Mouse (Mus musculus) hindbrain, postnatal 0 days (tissue): ENCODE results near the gene Adipor2. TPM values are rescaled to one million over a fixed set of nuclear protein-coding genes. Genes with fewer than 3 reads are reported as not detected.

Experiments
- ATAC-seq: fragments of 200-750 bp; cut with Nextera tagmentation; 2 replicates; pipeline ENCODE4 v1.8.0; 2017; ENCODE audit warnings: mild to moderate bottlenecking, moderate TSS enrichment, moderate library complexity
- DNase-seq: peaks from one replicate; pipeline ENCODE4 v3.0.0-alpha.2; 2015; ENCODE audit warnings: low spot score
- H3K27ac ChIP-seq: fragments of 300-500 bp; sonication (generic); 2 replicates; pipeline ENCODE4 v1.5.1; 2014; ENCODE audit warnings: mild to moderate bottlenecking
- H3K27me3 ChIP-seq: fragments of 300-500 bp; sonication (generic); 2 replicates; pipeline ENCODE4 v1.6.1; 2014; ENCODE audit warnings: low read length, mixed read lengths; ENCODE audit not compliant: insufficient read depth
- H3K36me3 ChIP-seq: fragments of 300-500 bp; sonication (generic); 2 replicates; pipeline ENCODE4 v1.6.1; 2014; ENCODE audit warnings: low read length, mixed read lengths; ENCODE audit not compliant: insufficient read depth
- H3K4me1 ChIP-seq: fragments of 300-500 bp; sonication (generic); 2 replicates; pipeline ENCODE4 v1.6.1; 2014; ENCODE audit warnings: antibody characterized with exemption, low read length, mixed read lengths; ENCODE audit not compliant: insufficient read depth
- H3K4me2 ChIP-seq: fragments of 300-500 bp; sonication (generic); 2 replicates; pipeline ENCODE4 v1.6.1; 2014; ENCODE audit warnings: low read depth, mild to moderate bottlenecking, low read length, moderate library complexity, mixed read lengths
- H3K4me3 ChIP-seq: fragments of 300-500 bp; sonication (generic); 2 replicates; pipeline ENCODE4 v1.5.1; 2014; ENCODE audit warnings: low read length
- H3K9ac ChIP-seq: fragments of 300-500 bp; sonication (generic); replicated peaks from 2 replicates; pipeline ENCODE4 v1.6.1; 2014; ENCODE audit warnings: mild to moderate bottlenecking, low read length, moderate library complexity, mixed read lengths
- H3K9me3 ChIP-seq: fragments of 300-500 bp; sonication (generic); 2 replicates; pipeline ENCODE4 v1.6.1; 2016; ENCODE audit warnings: low read length, mixed read lengths
- CTCF ChIP-seq: IDR thresholded peaks from 2 replicates; pipeline ENCODE4 v1.5.1; 2016; ENCODE audit warnings: antibody characterized with exemption, control low read depth, low read depth
- WGBS: fragments of 180-500 bp; shearing (Covaris S2); extraction: QIAGEN DNeasy Blood & Tissue Kit; methylation state at CpG from one replicate; pipeline ENCODE4 v1.1.7; 2014; 5-methylcytosine and 5-hydroxymethylcytosine counted together
- polyA plus RNA-seq: library from polyadenylated mRNA; unstranded; fragments of >200 nt; fragmentation: Nextera tagmentation; extraction: Ambion mirVana; gene quantifications from 2 replicates; pipeline ENCODE4 v1.2.1, GENCODE M21; 2015
- total RNA-seq: library from RNA; depleted of rRNA; stranded (reverse); fragments of >200 nt; gene quantifications from 2 replicates; pipeline ENCODE4 v1.2.3, GENCODE M21; 2014

Gene Adipor2
- total and polyA plus RNA-seq, 2 experiments from 2014 or later = 30.8 to 41.8 TPM

DNA sequence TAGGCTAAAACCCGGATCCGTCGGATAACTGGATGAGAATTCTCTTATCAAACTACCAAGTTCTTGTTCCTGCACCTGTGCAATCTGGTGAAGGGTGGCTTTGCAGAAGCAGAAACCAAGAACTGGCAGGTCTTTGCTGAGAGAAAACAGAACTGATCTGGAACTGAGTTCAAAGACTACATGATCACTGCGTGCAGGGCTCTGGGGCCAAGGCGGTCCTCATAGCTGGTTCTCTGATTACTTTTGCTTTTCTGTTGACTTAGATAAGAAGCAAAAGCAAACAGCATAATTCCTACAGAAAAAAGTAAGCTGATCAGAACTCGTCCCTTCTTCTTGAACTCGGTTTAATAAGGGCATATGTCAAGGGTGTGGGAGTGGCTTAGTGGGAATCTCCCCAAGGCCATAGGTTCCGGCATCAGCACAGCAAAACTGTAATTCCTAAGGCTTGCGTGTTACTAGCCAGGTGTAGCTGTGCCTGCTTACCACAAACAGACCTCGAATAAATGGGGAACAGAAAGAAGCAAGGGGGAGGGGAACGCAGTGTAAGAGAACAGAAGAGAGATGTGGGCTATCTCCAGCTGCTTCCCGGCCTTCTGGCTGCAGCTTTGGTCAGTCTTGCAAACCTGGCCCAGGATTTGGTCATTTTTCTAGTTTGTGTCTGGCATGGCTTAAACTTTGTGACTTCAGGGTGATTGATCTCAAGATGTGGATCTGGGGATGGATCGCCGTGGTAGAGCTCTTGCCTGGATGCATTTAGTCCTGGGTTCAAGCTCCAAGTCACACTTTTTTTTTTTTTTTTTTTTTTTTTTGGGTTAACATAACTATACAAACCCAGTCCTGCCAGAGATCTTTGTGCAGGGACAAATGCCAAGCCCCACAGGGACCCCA is 21.8 kb downstream of the Adipor2 start:
- no peaks in the 10 kb centered on the region for H3K27me3 ChIP-seq
- no peak for DNase-seq
- ATAC-seq = no peak
- no peak overlapping the region for H3K27ac ChIP-seq
- no peaks in the 10 kb centered on the region for H3K4me1 ChIP-seq
- no peak overlapping the region for H3K4me3 ChIP-seq
- no peak overlapping the region for H3K4me2 ChIP-seq
- H3K9me3 ChIP-seq = no peaks in the 10 kb centered on the region
- TF ChIP-seq CTCF = no peak
- no peak overlapping the region for H3K9ac ChIP-seq
- no peaks in the 10 kb centered on the region for H3K36me3 ChIP-seq
- 83% methylated on average over 14 of the region's 14 CpGs for WGBS

DNA sequence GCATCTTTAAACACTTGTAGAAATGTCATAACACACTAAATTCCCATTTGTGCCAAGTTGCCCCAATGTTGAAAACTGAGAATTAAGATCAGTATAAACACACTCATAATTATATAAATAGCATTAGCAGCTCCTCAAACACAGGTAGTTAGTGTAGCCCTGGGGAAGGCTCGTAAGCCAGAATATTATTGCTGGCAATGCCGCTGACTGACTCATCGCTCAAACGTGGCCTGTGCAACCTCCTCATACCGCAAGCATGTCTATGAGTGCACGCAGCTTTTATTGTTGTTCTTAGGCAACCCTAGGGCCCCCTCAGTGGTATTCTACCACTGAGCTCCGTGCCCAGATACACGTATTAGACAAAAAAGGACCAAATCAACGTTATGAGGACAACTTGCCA is 24.7 kb downstream of the Adipor2 start:
- Histone ChIP-seq H3K9me3 (no peaks in the 10 kb centered on the region), H3K27ac (no peak overlapping the region), H3K9ac (no peak overlapping the region), H3K4me2 (no peak overlapping the region), H3K4me1 (peaks cover 4% of the 10 kb centered on the region; the same call in 1 of the 2 replicates), H3K4me3 (no peak overlapping the region), H3K36me3 (no peaks in the 10 kb centered on the region), H3K27me3 (no peaks in the 10 kb centered on the region)
- ATAC-seq (no peak), DNase-seq (no peak)
- 86% methylated on average over 9 of the region's 9 CpGs for WGBS
- TF ChIP-seq CTCF = no peak

DNA sequence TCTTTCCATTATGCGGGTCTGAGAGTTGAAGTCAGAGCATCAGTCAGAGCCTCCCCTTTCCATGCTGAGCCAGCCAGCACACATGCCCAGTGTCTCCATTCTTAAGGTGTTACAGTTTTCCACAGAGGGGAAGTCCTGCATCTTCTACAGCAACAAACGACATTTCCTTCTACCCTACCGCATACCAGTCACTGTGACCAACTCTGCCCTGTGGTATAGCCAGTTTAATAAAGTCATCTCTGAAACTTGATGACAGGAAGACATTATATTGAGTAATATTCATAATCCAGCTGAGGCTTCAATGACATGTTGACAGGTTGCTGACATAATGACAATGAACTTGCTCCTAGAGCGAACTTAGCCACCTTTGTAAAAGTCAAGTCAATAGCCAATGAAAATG is 26.8 kb downstream of the Adipor2 start:
- no peak for DNase-seq
- H3K4me1 ChIP-seq = peaks cover 13% of the 10 kb centered on the region
- no peak for ATAC-seq
- 85% methylated on average over 4 of the region's 4 CpGs for WGBS
- H3K36me3 ChIP-seq = no peaks in the 10 kb centered on the region
- no peak overlapping the region for H3K27ac ChIP-seq
- no peak overlapping the region for H3K4me3 ChIP-seq
- TF ChIP-seq CTCF = no peak
- no peaks in the 10 kb centered on the region for H3K9me3 ChIP-seq
- no peak overlapping the region for H3K9ac ChIP-seq
- H3K4me2 ChIP-seq = no peak overlapping the region
- no peaks in the 10 kb centered on the region for H3K27me3 ChIP-seq

DNA sequence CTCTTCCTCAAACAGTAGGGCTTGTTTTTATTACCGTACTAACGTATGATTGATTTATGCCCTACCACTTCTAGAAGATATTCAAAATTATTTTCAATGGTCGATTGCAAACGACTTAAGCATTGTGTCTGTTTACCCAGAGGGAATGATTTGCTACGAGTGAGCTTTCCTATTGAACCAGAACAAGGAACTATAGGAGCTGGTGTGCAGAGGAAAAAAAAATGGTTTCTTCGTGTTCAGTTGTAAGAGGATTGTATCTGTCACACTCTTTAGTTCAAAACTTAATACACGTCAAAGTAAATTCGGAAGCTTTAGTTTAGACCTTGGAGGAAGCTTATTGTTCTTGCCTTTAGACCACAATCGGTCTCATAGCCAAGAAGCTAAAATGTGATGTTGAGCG is 28.4 kb downstream of the Adipor2 start:
- ATAC-seq = peak; percentile 6; the same call in 1 of the 2 replicates
- Histone ChIP-seq H3K27ac (peak overlapping the region; percentile 92), H3K36me3 (no peaks in the 10 kb centered on the region), H3K4me3 (peak overlapping the region; percentile 84), H3K4me2 (peak overlapping the region; percentile 78), H3K9ac (peak overlapping the region; percentile 87), H3K4me1 (peaks cover 13% of the 10 kb centered on the region), H3K9me3 (no peaks in the 10 kb centered on the region), H3K27me3 (no peaks in the 10 kb centered on the region)
- no peak for TF ChIP-seq CTCF
- DNase-seq = peak; percentile 19
- WGBS = 17% methylated on average over 10 of the region's 10 CpGs

DNA sequence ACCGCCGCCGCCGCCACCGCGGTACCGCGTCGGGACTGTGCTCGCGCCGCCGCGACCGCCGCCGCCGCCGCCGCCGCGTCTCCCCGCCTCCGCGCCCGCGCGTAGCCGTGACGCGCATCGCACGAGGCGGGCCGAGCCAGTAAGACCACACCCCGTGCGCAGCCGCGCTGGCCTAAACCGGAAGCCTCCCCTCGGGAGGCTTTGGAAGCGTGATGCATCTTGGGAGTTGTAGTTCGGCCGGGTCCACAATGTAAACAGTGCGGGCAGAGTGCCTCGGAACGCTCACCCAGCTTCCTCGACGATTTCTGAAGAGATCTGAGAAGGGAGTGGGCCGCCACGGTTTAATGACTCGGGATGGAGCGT is 28.9 kb downstream of the Adipor2 start:
- peak overlapping the region; percentile 92 for H3K27ac ChIP-seq
- H3K9me3 ChIP-seq = no peaks in the 10 kb centered on the region
- peak overlapping the region; percentile 84 for H3K4me3 ChIP-seq
- H3K4me2 ChIP-seq = peak overlapping the region; percentile 78
- H3K36me3 ChIP-seq = no peaks in the 10 kb centered on the region
- H3K27me3 ChIP-seq = no peaks in the 10 kb centered on the region
- ATAC-seq (peak; percentile 99), DNase-seq (peak; percentile 100)
- peak overlapping the region; percentile 87 for H3K9ac ChIP-seq
- under 1% methylated on average over 39 of the region's 53 CpGs for WGBS
- peaks cover 13% of the 10 kb centered on the region for H3K4me1 ChIP-seq
- no peak for TF ChIP-seq CTCF

- WGBS = under 1% methylated on average over 49 of the region's 76 CpGs
- Histone ChIP-seq H3K36me3 (no peaks in the 10 kb centered on the region), H3K4me1 (peaks cover 13% of the 10 kb centered on the region), H3K27me3 (no peaks in the 10 kb centered on the region), H3K4me2 (peak overlapping the region; percentile 78), H3K9me3 (no peaks in the 10 kb centered on the region), H3K4me3 (peak overlapping the region; percentile 84), H3K9ac (peak overlapping the region; percentile 87), H3K27ac (peak overlapping the region; percentile 92)
- no peak for TF ChIP-seq CTCF
- ATAC-seq = peak; percentile 88
- peak; percentile 68 for DNase-seq
Measured at GRCm38 (mm10) chr6:119387801-119388649, 29.5 kb downstream of the Adipor2 start.
